Mouse (Mus musculus) heart, embryonic 15.5 days (tissue): ENCODE data around the gene Serpine2. TPM values are rescaled to one million over a fixed set of nuclear protein-coding genes. Genes with fewer than 3 reads are reported as not detected.

Source experiments
- ATAC-seq: fragments of 200-750 bp; cut with Nextera tagmentation; replicated peaks from 2 replicates; pipeline ENCODE4 v1.8.0; 2017; ENCODE audit warnings: low read depth, moderate TSS enrichment; ENCODE audit not compliant: insufficient number of reproducible peaks, insufficient read depth, low FRiP score
- H3K27ac ChIP-seq: fragments of 300-500 bp; sonication (generic); 2 replicates; pipeline ENCODE4 v1.5.1; 2015; ENCODE audit warnings: mild to moderate bottlenecking, inconsistent platforms
- H3K27me3 ChIP-seq: fragments of 300-500 bp; sonication (generic); 2 replicates; pipeline ENCODE4 v1.6.1; 2015; ENCODE audit warnings: inconsistent platforms
- H3K36me3 ChIP-seq: fragments of 300-500 bp; sonication (generic); 2 replicates; pipeline ENCODE4 v1.6.1; 2015; ENCODE audit warnings: mild to moderate bottlenecking, inconsistent platforms
- H3K4me1 ChIP-seq: fragments of 300-500 bp; sonication (generic); replicated peaks from 2 replicates; pipeline ENCODE4 v1.6.1; 2015; ENCODE audit warnings: inconsistent platforms
- H3K4me2 ChIP-seq: fragments of 300-500 bp; sonication (generic); 2 replicates; pipeline ENCODE4 v1.6.1; 2015; ENCODE audit warnings: inconsistent platforms, mild to moderate bottlenecking, moderate library complexity
- H3K4me3 ChIP-seq: fragments of 300-500 bp; sonication (generic); 2 replicates; pipeline ENCODE4 v1.5.1; 2015; ENCODE audit warnings: mild to moderate bottlenecking, inconsistent platforms
- H3K9ac ChIP-seq: fragments of 300-500 bp; sonication (generic); 2 replicates; pipeline ENCODE4 v1.6.1; 2015; ENCODE audit warnings: mild to moderate bottlenecking, inconsistent platforms
- H3K9me3 ChIP-seq: fragments of 300-500 bp; sonication (generic); replicated peaks from 2 replicates; pipeline ENCODE4 v1.6.1; 2016; ENCODE audit warnings: inconsistent platforms
- WGBS: fragments of 180-500 bp; shearing (Covaris S2); methylation state at CpG from one replicate; pipeline ENCODE4 v1.1.7; 2015; ENCODE audit warnings: mixed read lengths; 5-methylcytosine and 5-hydroxymethylcytosine counted together
- polyA plus RNA-seq: library from polyadenylated mRNA; unstranded; fragments of >200 nt; fragmentation: Nextera tagmentation; extraction: Ambion mirVana; gene quantifications from 2 replicates; pipeline ENCODE4 v1.2.1, GENCODE M21; 2015

Serpine2 gene
- polyA plus RNA-seq, 1 experiment from 2014 or later = 99.4 TPM

GRCm38 (mm10) chr1:79754936-79755335, 106.0 kb downstream of the Serpine2 start:
- peaks cover 20% of the 10 kb centered on the region for H3K4me1 ChIP-seq
- WGBS = 86% methylated on average over 3 of the region's 3 CpGs
- ATAC-seq = no peak

GRCm38 (mm10) chr1:79753456-79753855, 107.5 kb downstream of the Serpine2 start:
- Histone ChIP-seq H3K4me3 (no peak overlapping the region), H3K27me3 (no peaks in the 10 kb centered on the region), H3K36me3 (no peaks in the 10 kb centered on the region), H3K9me3 (no peaks in the 10 kb centered on the region), H3K4me1 (peaks cover 23% of the 10 kb centered on the region), H3K9ac (no peak overlapping the region), H3K27ac (no peak overlapping the region), H3K4me2 (no peak overlapping the region)
- ATAC-seq = no peak
- WGBS = 89% methylated on average over 3 of the region's 3 CpGs

More at GRCm38 (mm10) chr1:79754936-79755335, 106.0 kb downstream of the Serpine2 start:
- no peaks in the 10 kb centered on the region for H3K36me3 ChIP-seq
- H3K27ac ChIP-seq = no peak overlapping the region
- no peaks in the 10 kb centered on the region for H3K27me3 ChIP-seq
- no peak overlapping the region for H3K4me3 ChIP-seq
- no peak overlapping the region for H3K9ac ChIP-seq
- H3K9me3 ChIP-seq = no peaks in the 10 kb centered on the region
- H3K4me2 ChIP-seq = no peak overlapping the region

GRCm38 (mm10) chr1:79752714-79753340, 108.2 kb downstream of the Serpine2 start:
- Histone ChIP-seq H3K4me2 (no peak overlapping the region), H3K36me3 (no peaks in the 10 kb centered on the region), H3K9ac (no peak overlapping the region), H3K9me3 (no peaks in the 10 kb centered on the region), H3K4me3 (no peak overlapping the region), H3K27me3 (no peaks in the 10 kb centered on the region), H3K27ac (no peak overlapping the region), H3K4me1 (peaks cover 23% of the 10 kb centered on the region)
- 82% methylated on average over 4 of the region's 4 CpGs for WGBS
- no peak for ATAC-seq

- Histone ChIP-seq H3K9ac (no peak overlapping the region), H3K4me2 (no peak overlapping the region), H3K9me3 (no peaks in the 10 kb centered on the region), H3K27me3 (no peaks in the 10 kb centered on the region), H3K4me3 (no peak overlapping the region), H3K27ac (peak overlapping the region; percentile 39), H3K4me1 (peaks cover 22% of the 10 kb centered on the region), H3K36me3 (no peaks in the 10 kb centered on the region)
- WGBS = 66% methylated on average over 7 of the region's 7 CpGs
- ATAC-seq = no peak
Observed at GRCm38 (mm10) chr1:79752015-79752695, 108.8 kb downstream of the Serpine2 start.

GRCm38 (mm10) chr1:79751186-79751585, 109.8 kb downstream of the Serpine2 start:
- Histone ChIP-seq H3K9ac (no peak overlapping the region), H3K36me3 (no peaks in the 10 kb centered on the region), H3K27me3 (no peaks in the 10 kb centered on the region), H3K9me3 (no peaks in the 10 kb centered on the region), H3K4me3 (no peak overlapping the region), H3K4me2 (no peak overlapping the region), H3K4me1 (peaks cover 18% of the 10 kb centered on the region), H3K27ac (peak overlapping the region; percentile 39)
- 53% methylated on average over 5 of the region's 5 CpGs for WGBS
- no peak; the same call in 1 of the 2 replicates for ATAC-seq

- Histone ChIP-seq H3K27me3 (no peaks in the 10 kb centered on the region), H3K27ac (peak overlapping the region; percentile 80), H3K9ac (no peak overlapping the region), H3K9me3 (no peaks in the 10 kb centered on the region), H3K4me2 (peak overlapping the region; percentile 6; the same call in 1 of the 2 replicates), H3K4me3 (no peak overlapping the region), H3K36me3 (no peaks in the 10 kb centered on the region), H3K4me1 (peaks cover 20% of the 10 kb centered on the region)
- peak; percentile 89 for ATAC-seq
- WGBS = 40% methylated on average over 4 of the region's 4 CpGs
Observed at GRCm38 (mm10) chr1:79746056-79746455, 114.9 kb downstream of the Serpine2 start.

Other genes with a start within 250 kb of the Serpine2 start
- 0.09 and 0.51 TPM in 2 replicates for gene Ap1s3, start 189.2 kb downstream of the Serpine2 start, polyA plus RNA-seq
- gene Mrpl44, start 85.2 kb downstream of the Serpine2 start, polyA plus RNA-seq = 46.6 and 47.6 TPM in 2 replicates
- gene Wdfy1, start 85.0 kb downstream of the Serpine2 start, polyA plus RNA-seq = 32.0 and 32.2 TPM in 2 replicates